Mouse (Mus musculus) heart, embryonic 14.5 days (tissue): ENCODE results near the gene Exoc8. TPM values are rescaled to one million over a fixed set of nuclear protein-coding genes. Genes with fewer than 3 reads are reported as not detected.

ENCODE experiments used
- ATAC-seq: fragments of 200-750 bp; cut with Nextera tagmentation; 2 replicates; pipeline ENCODE4 v1.8.0; 2017; ENCODE audit warnings: low read depth, moderate TSS enrichment; ENCODE audit not compliant: insufficient number of reproducible peaks, insufficient read depth, low FRiP score
- H3K27ac ChIP-seq, 2 experiments: fragments of 200-500 bp in 1 of 2; fragments of 300-500 bp in 1 of 2; sonication (generic) in 1 of 2; replicated peaks in 1 of 2; 2 replicates each; pipeline ENCODE4 v1.5.1; 2012 to 2014; ENCODE audit warnings: low read depth in 2 of 2, low read length in 2 of 2, control low read depth in 1 of 2, mild to moderate bottlenecking in 1 of 2, mixed read lengths in 1 of 2; ENCODE audit not compliant: control insufficient read depth in 1 of 2, insufficient read depth in 1 of 2
- H3K27me3 ChIP-seq: fragments of 300-500 bp; sonication (generic); 2 replicates; pipeline ENCODE4 v1.6.1; 2014; ENCODE audit warnings: mild to moderate bottlenecking, low read length, control low read depth; ENCODE audit not compliant: control insufficient read depth, insufficient read depth
- H3K36me3 ChIP-seq: fragments of 300-500 bp; sonication (generic); 2 replicates; pipeline ENCODE4 v1.6.1; 2014; ENCODE audit warnings: mild to moderate bottlenecking, control low read depth, low read length, mixed read lengths; ENCODE audit not compliant: control insufficient read depth, insufficient read depth
- H3K4me1 ChIP-seq, 2 experiments: fragments of 200-500 bp in 1 of 2; fragments of 300-500 bp in 1 of 2; sonication (generic) in 1 of 2; 2 replicates each; pipeline ENCODE4 v1.6.1; 2012 to 2014; ENCODE audit warnings: low read length in 2 of 2, control low read depth in 1 of 2, mixed read lengths in 1 of 2; ENCODE audit not compliant: control insufficient read depth in 2 of 2, insufficient read depth in 2 of 2
- H3K4me2 ChIP-seq: fragments of 300-500 bp; sonication (generic); 2 replicates; pipeline ENCODE4 v1.6.1; 2014; ENCODE audit warnings: mild to moderate bottlenecking, low read length
- H3K4me3 ChIP-seq, 2 experiments: fragments of 200-500 bp in 1 of 2; fragments of 300-500 bp in 1 of 2; sonication (generic) in 1 of 2; 2 replicates each; pipeline ENCODE4 v1.5.1; 2012 to 2014; ENCODE audit warnings: low read length in 2 of 2, mild to moderate bottlenecking in 2 of 2, control low read depth in 1 of 2, low read depth in 1 of 2, moderate library complexity in 1 of 2; ENCODE audit not compliant: control insufficient read depth in 1 of 2, insufficient read depth in 1 of 2
- H3K9ac ChIP-seq: fragments of 300-500 bp; sonication (generic); 2 replicates; pipeline ENCODE4 v1.6.1; 2014; ENCODE audit warnings: mild to moderate bottlenecking, low read length
- H3K9me3 ChIP-seq: fragments of 300-500 bp; sonication (generic); 2 replicates; pipeline ENCODE4 v1.6.1; 2016; ENCODE audit warnings: low read length, control low read depth; ENCODE audit not compliant: control insufficient read depth
- WGBS: fragments of 180-500 bp; shearing (Covaris S2); extraction: QIAGEN DNeasy Blood & Tissue Kit; methylation state at CpG from one replicate; pipeline ENCODE4 v1.1.7; 2014; 5-methylcytosine and 5-hydroxymethylcytosine counted together
- polyA plus RNA-seq: library from polyadenylated mRNA; unstranded; fragments of >200 nt; fragmentation: Nextera tagmentation; extraction: Ambion mirVana; gene quantifications from 2 replicates; pipeline ENCODE4 v1.2.1, GENCODE M21; 2014

Exoc8 gene
- polyA plus RNA-seq, 1 experiment from 2014 or later = 5.8 TPM

DNA sequence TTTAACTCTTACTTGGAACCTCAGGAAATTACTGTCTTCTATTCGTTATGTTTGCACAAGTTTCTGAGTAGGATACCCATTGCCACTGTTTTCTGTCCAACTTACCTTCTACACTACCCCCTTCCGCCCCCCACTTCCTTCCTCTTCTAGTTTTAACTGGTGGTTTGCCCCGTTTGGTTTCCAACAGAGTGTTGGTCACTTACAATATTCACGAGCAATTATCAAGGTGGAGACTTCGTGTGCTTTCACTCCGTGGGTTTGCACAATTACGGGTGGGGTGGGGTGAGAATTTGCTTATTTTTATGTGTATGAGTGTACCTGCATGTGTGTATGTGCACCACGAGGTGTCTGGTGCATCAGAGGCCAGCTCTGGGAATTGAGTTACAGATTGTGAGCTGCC is 33.8 kb downstream of the Exoc8 start:
- WGBS = 12% methylated on average over 8 of the region's 8 CpGs
- H3K4me3 ChIP-seq = peak overlapping the region; percentile 94 to 98
- H3K9me3 ChIP-seq = no peaks in the 10 kb centered on the region
- peak overlapping the region; percentile 97 for H3K9ac ChIP-seq
- H3K4me1 ChIP-seq = peaks cover 26 to 54% of the 10 kb centered on the region in 2 experiments
- ATAC-seq = no peak
- H3K4me2 ChIP-seq = peak overlapping the region; percentile 76
- H3K27me3 ChIP-seq = no peaks in the 10 kb centered on the region
- peaks cover 25% of the 10 kb centered on the region for H3K36me3 ChIP-seq
- peak overlapping the region in 1 of 2 experiments; percentile 92; a peak in 2 of 4 replicates for H3K27ac ChIP-seq

DNA sequence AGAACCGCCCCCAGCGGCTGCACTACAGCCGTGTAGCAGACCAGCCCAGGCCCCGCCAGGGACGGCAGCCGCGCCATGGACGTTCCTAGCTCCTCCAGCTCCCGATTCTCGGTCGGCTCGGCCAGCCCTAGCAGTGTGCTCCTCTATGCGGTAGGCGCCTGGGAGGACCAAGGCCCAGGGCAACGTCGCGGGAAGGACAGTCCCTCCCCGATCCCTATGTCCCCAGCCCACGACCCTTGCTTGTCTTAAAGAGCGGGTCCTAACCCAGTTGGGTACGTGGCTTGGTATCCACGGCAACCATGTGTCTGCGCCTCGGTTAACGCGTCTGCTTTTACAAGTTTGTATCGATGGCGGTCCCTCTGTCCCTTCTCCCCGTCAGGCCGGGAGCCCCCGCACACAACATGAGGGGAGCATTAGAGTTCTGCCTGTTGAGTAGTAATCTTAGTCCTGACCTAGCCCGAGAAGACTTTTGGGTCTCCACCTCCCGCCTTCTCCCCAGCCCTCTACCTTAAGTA is 34.3 kb downstream of the Exoc8 start:
- under 1% methylated on average over 33 of the region's 33 CpGs for WGBS

DNA sequence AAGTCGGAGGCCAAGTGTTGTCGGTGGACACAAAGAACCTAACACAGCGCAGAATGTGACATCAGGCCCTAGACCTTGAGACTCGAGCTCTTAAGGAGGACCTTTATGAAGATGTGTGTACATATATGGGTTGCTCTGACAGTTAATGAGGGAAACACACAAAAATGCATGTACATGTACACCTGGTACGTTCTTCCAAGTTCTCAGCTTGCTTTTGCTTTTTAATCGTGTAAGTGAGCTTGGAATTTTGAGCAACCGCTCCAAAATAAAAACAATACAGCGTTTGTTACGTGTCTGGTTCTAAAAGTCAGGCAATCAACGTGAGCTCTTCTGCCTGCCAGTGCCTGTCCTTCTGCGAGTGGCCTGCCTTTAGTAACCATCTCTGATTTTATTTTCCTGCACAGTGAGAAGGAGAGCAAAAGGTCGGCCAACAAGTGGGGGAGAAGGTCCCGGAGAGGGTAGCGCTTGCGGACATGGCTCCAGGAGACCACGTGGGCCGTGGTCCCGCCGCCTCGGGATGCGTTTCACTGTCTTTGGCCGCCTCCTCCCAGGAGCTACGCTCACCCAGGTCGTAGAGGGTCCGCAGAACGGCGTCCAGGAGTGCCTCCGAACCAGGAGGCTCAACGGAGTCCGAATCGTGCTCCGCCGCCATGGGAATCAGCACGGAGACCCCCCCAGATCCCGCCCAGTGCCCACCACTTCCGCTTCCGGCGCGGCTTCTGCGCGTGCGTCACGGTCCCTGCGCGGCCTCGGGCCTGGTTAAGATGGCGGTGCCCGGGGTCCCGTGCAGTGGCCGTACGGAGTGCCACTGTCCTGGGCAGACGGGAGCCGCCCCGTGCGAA is 35.0 kb downstream of the Exoc8 start, which contains the start of the genes Gnpat and 2810004N23Rik:
Gnpat (plus strand) TSS at position 713 of the 842 bp plus-strand sequence.
2810004N23Rik (minus strand) TSS at position 800 of the 842 bp plus-strand sequence.
- H3K9me3 ChIP-seq = no peaks in the 10 kb centered on the region
- WGBS = 1% methylated on average over 55 of the region's 55 CpGs
- H3K36me3 ChIP-seq = peaks cover 37% of the 10 kb centered on the region
- peak within 1 kb of the TSS; percentile 97 for H3K9ac ChIP-seq
- ATAC-seq = peak; percentile 96
- H3K27me3 ChIP-seq = no peaks in the 10 kb centered on the region
- peak within 1 kb of the TSS; percentile 94 to 98 for H3K4me3 ChIP-seq
- peak within 1 kb of the TSS; percentile 90 to 92 for H3K27ac ChIP-seq
- H3K4me2 ChIP-seq = peak within 1 kb of the TSS; percentile 76
- H3K4me1 ChIP-seq = peaks cover 25 to 42% of the 10 kb centered on the region in 2 experiments

More for the DNA sequence above, 34.3 kb downstream of the Exoc8 start:
- Histone ChIP-seq H3K9me3 (no peaks in the 10 kb centered on the region), H3K27ac (peak overlapping the region; percentile 90 to 92), H3K36me3 (peaks cover 30% of the 10 kb centered on the region), H3K9ac (peak overlapping the region; percentile 97), H3K27me3 (no peaks in the 10 kb centered on the region), H3K4me1 (peaks cover 26 to 49% of the 10 kb centered on the region in 2 experiments), H3K4me2 (peak overlapping the region; percentile 76), H3K4me3 (peak overlapping the region; percentile 94 to 98)
- ATAC-seq = peak; percentile 49; the same call in 1 of the 2 replicates

GRCm38 (mm10) chr8:124860188-124860587 is 37.3 kb downstream of the Exoc8 start:
- Histone ChIP-seq H3K4me1 (peaks cover 15 to 26% of the 10 kb centered on the region in 2 experiments), H3K9ac (no peak overlapping the region), H3K4me2 (no peak overlapping the region; the same call in 1 of the 2 replicates), H3K27ac (peak overlapping the region; percentile 84 to 91), H3K36me3 (peaks cover 56% of the 10 kb centered on the region), H3K4me3 (no peak overlapping the region), H3K27me3 (no peaks in the 10 kb centered on the region), H3K9me3 (0 out of 2 replicates have a peak, but pooled peaks cover 3% of the 10 kb centered on the region)
- WGBS = 43% methylated on average over 3 of the region's 3 CpGs
- no peak for ATAC-seq

DNA sequence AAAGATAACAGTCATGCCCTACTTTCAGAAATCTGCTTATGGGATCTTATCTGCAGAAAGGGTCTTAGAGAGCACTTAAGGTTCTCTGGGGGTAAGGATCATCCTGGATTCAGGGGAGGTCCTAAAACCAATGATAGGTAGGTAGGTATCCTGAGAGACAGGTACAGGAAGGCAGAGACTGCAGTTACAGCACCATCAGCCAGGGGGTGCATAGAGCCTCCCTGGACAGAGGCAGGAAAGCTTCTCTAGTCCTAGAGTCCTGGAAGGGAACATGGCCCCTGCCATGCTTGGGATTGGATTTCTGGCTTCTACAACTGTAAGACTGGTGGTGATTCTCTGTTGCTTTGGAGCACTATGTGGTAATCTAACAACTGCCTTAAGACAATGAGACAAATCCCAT is 38.0 kb downstream of the Exoc8 start:
- peaks cover 15 to 26% of the 10 kb centered on the region in 2 experiments for H3K4me1 ChIP-seq
- H3K4me3 ChIP-seq = no peak overlapping the region
- H3K27ac ChIP-seq = peak overlapping the region; percentile 84 to 86
- H3K9me3 ChIP-seq = 0 out of 2 replicates have a peak, but pooled peaks cover 3% of the 10 kb centered on the region
- H3K36me3 ChIP-seq = peaks cover 62% of the 10 kb centered on the region
- no peak for ATAC-seq
- H3K9ac ChIP-seq = no peak overlapping the region
- no peak overlapping the region for H3K4me2 ChIP-seq
- no peaks in the 10 kb centered on the region for H3K27me3 ChIP-seq

- WGBS = 98% methylated on average over 1 of the region's 1 CpGs
- H3K27ac ChIP-seq = no peak overlapping the region
- peaks cover 16% of the 10 kb centered on the region; the same call in 1 of the 2 replicates for H3K9me3 ChIP-seq
- no peak overlapping the region for H3K9ac ChIP-seq
- peaks cover 55% of the 10 kb centered on the region for H3K36me3 ChIP-seq
- no peak overlapping the region for H3K4me2 ChIP-seq
- no peak overlapping the region for H3K4me3 ChIP-seq
- no peaks in the 10 kb centered on the region for H3K4me1 ChIP-seq
- ATAC-seq = no peak
- no peaks in the 10 kb centered on the region for H3K27me3 ChIP-seq
These were observed 44.0 kb downstream of the Exoc8 start for GRCm38 (mm10) chr8:124853511-124853910.

GRCm38 (mm10) chr8:124845573-124845972 is 51.9 kb downstream of the Exoc8 start:
- 86% methylated on average over 5 of the region's 5 CpGs for WGBS
- Histone ChIP-seq H3K27ac (no peak overlapping the region), H3K4me2 (no peak overlapping the region), H3K4me3 (no peak overlapping the region), H3K9ac (no peak overlapping the region), H3K9me3 (no peaks in the 10 kb centered on the region), H3K36me3 (peaks cover 22% of the 10 kb centered on the region), H3K27me3 (no peaks in the 10 kb centered on the region), H3K4me1 (no peaks in the 10 kb centered on the region)
- ATAC-seq = no peak
